Mouse (Mus musculus) midbrain, postnatal 0 days (tissue): ENCODE data around the gene Chrm3. TPM values are rescaled to one million over a fixed set of nuclear protein-coding genes. Genes with fewer than 3 reads are reported as not detected.

Source experiments
- ATAC-seq: fragments of 200-750 bp; cut with Nextera tagmentation; 2 replicates; pipeline ENCODE4 v1.8.0; 2017; ENCODE audit warnings: moderate number of reproducible peaks, mild to moderate bottlenecking, moderate TSS enrichment, moderate library complexity; ENCODE audit not compliant: low FRiP score
- DNase-seq: peaks from one replicate; pipeline ENCODE4 v3.0.0-alpha.2; 2015; ENCODE audit warnings: low spot score
- H3K27ac ChIP-seq: fragments of 300-500 bp; sonication (generic); 2 replicates; pipeline ENCODE4 v1.5.1; 2014; ENCODE audit warnings: low read depth, mild to moderate bottlenecking, low read length, mixed read lengths
- H3K27me3 ChIP-seq: fragments of 300-500 bp; sonication (generic); 2 replicates; pipeline ENCODE4 v1.6.1; 2014; ENCODE audit warnings: low read length, control low read depth, mixed read lengths; ENCODE audit not compliant: insufficient read depth
- H3K36me3 ChIP-seq: fragments of 300-500 bp; sonication (generic); 2 replicates; pipeline ENCODE4 v1.6.1; 2014; ENCODE audit warnings: low read length, control low read depth, mixed read lengths; ENCODE audit not compliant: insufficient read depth
- H3K4me1 ChIP-seq: fragments of 300-500 bp; sonication (generic); 2 replicates; pipeline ENCODE4 v1.6.1; 2014; ENCODE audit warnings: mild to moderate bottlenecking, control low read depth, antibody characterized with exemption, low read length, mixed read lengths; ENCODE audit not compliant: insufficient read depth
- H3K4me2 ChIP-seq: fragments of 300-500 bp; sonication (generic); 2 replicates; pipeline ENCODE4 v1.6.1; 2014; ENCODE audit warnings: low read depth, mild to moderate bottlenecking, low read length, mixed read lengths; ENCODE audit not compliant: poor library complexity, severe bottlenecking
- H3K4me3 ChIP-seq: fragments of 300-500 bp; sonication (generic); 2 replicates; pipeline ENCODE4 v1.5.1; 2014; ENCODE audit warnings: low read depth, mild to moderate bottlenecking, low read length, moderate library complexity
- H3K9ac ChIP-seq: fragments of 300-500 bp; sonication (generic); replicated peaks from 2 replicates; pipeline ENCODE4 v1.6.1; 2014; ENCODE audit warnings: mild to moderate bottlenecking, low read length, moderate library complexity, mixed read lengths; ENCODE audit not compliant: poor library complexity, severe bottlenecking
- H3K9me3 ChIP-seq: fragments of 300-500 bp; sonication (generic); 2 replicates; pipeline ENCODE4 v1.6.1; 2016; ENCODE audit warnings: low read length, control low read depth
- CTCF ChIP-seq: IDR thresholded peaks from 2 replicates; pipeline ENCODE4 v1.5.1; 2016; ENCODE audit warnings: antibody characterized with exemption, mild to moderate bottlenecking
- WGBS: fragments of 180-500 bp; shearing (Covaris S2); extraction: QIAGEN DNeasy Blood & Tissue Kit; methylation state at CpG from one replicate; pipeline ENCODE4 v1.1.7; 2014; 5-methylcytosine and 5-hydroxymethylcytosine counted together
- polyA plus RNA-seq: library from polyadenylated mRNA; unstranded; fragments of >200 nt; fragmentation: Nextera tagmentation; extraction: Ambion mirVana; gene quantifications from 2 replicates; pipeline ENCODE4 v1.2.1, GENCODE M21; 2015
- total RNA-seq: library from RNA; depleted of rRNA; stranded (reverse); fragments of >200 nt; gene quantifications from 2 replicates; pipeline ENCODE4 v1.2.3, GENCODE M21; 2014

Chrm3 gene
- total and polyA plus RNA-seq, 2 experiments from 2014 or later = 3.9 to 27.3 TPM

GRCm38 (mm10) chr13:9888284-9888683 is 472.4 kb downstream of the Chrm3 start:
- DNase-seq (no peak), ATAC-seq (no peak)
- no peaks in the 10 kb centered on the region for H3K4me1 ChIP-seq
- no peak overlapping the region for H3K4me2 ChIP-seq
- H3K36me3 ChIP-seq = no peaks in the 10 kb centered on the region
- H3K27me3 ChIP-seq = no peaks in the 10 kb centered on the region
- no peaks in the 10 kb centered on the region for H3K9me3 ChIP-seq
- no peak overlapping the region for H3K4me3 ChIP-seq
- 78% methylated on average over 5 of the region's 5 CpGs for WGBS
- TF ChIP-seq CTCF = no peak
- no peak overlapping the region for H3K9ac ChIP-seq
- H3K27ac ChIP-seq = no peak overlapping the region

- Histone ChIP-seq H3K36me3 (no peaks in the 10 kb centered on the region), H3K27me3 (no peaks in the 10 kb centered on the region), H3K27ac (no peak overlapping the region), H3K9me3 (no peaks in the 10 kb centered on the region), H3K9ac (no peak overlapping the region), H3K4me1 (no peaks in the 10 kb centered on the region), H3K4me2 (no peak overlapping the region), H3K4me3 (no peak overlapping the region)
- ATAC-seq (no peak), DNase-seq (no peak)
- TF ChIP-seq CTCF = no peak
- WGBS = 86% methylated on average over 5 of the region's 5 CpGs
Measured at GRCm38 (mm10) chr13:9887261-9887660, 473.4 kb downstream of the Chrm3 start.

GRCm38 (mm10) chr13:9886465-9887135 is 474.0 kb downstream of the Chrm3 start:
- Histone ChIP-seq H3K4me1 (no peaks in the 10 kb centered on the region), H3K27me3 (no peaks in the 10 kb centered on the region), H3K9me3 (no peaks in the 10 kb centered on the region), H3K4me3 (no peak overlapping the region), H3K36me3 (no peaks in the 10 kb centered on the region), H3K27ac (no peak overlapping the region), H3K9ac (no peak overlapping the region), H3K4me2 (no peak overlapping the region)
- no peak for DNase-seq
- TF ChIP-seq CTCF = no peak
- WGBS = 81% methylated on average over 6 of the region's 6 CpGs
- no peak for ATAC-seq

- peak; percentile 92 for DNase-seq
- Histone ChIP-seq H3K4me3 (no peak overlapping the region), H3K27me3 (no peaks in the 10 kb centered on the region), H3K27ac (no peak overlapping the region), H3K9me3 (no peaks in the 10 kb centered on the region), H3K4me2 (peak overlapping the region; percentile 24; the same call in 1 of the 2 replicates), H3K9ac (no peak overlapping the region), H3K4me1 (no peaks in the 10 kb centered on the region), H3K36me3 (no peaks in the 10 kb centered on the region)
- WGBS = 32% methylated on average over 15 of the region's 15 CpGs
- peak; percentile 90 for TF ChIP-seq CTCF
- ATAC-seq = peak; percentile 82
Measured at GRCm38 (mm10) chr13:9882362-9883282, 478.0 kb downstream of the Chrm3 start.

GRCm38 (mm10) chr13:9881930-9882329 is 478.7 kb downstream of the Chrm3 start:
- Histone ChIP-seq H3K9me3 (no peaks in the 10 kb centered on the region), H3K36me3 (no peaks in the 10 kb centered on the region), H3K27ac (no peak overlapping the region), H3K9ac (no peak overlapping the region), H3K27me3 (no peaks in the 10 kb centered on the region), H3K4me2 (no peak overlapping the region), H3K4me1 (no peaks in the 10 kb centered on the region), H3K4me3 (no peak overlapping the region)
- DNase-seq (no peak), ATAC-seq (no peak)
- no peak for TF ChIP-seq CTCF
- WGBS = 57% methylated on average over 4 of the region's 4 CpGs

- Histone ChIP-seq H3K9ac (no peak overlapping the region), H3K27ac (no peak overlapping the region), H3K4me2 (no peak overlapping the region), H3K36me3 (no peaks in the 10 kb centered on the region), H3K4me3 (no peak overlapping the region), H3K27me3 (no peaks in the 10 kb centered on the region), H3K4me1 (no peaks in the 10 kb centered on the region), H3K9me3 (no peaks in the 10 kb centered on the region)
- ATAC-seq = no peak
- no peak for DNase-seq
- no peak for TF ChIP-seq CTCF
- WGBS = 87% methylated on average over 4 of the region's 4 CpGs
Measured at GRCm38 (mm10) chr13:9880401-9880800, 480.2 kb downstream of the Chrm3 start.
